Mouse (Mus musculus) embryonic fibroblast, embryonic 13.5 days (primary cell): ENCODE results near the gene Cdiptos. TPM values are rescaled to one million over a fixed set of nuclear protein-coding genes. Genes with fewer than 3 reads are reported as not detected.

Source experiments
- H3K27ac ChIP-seq: 2 replicates; pipeline ENCODE4 v1.5.1; 2012; ENCODE audit warnings: low read length, control low read depth, inconsistent platforms; ENCODE audit not compliant: insufficient read depth
- H3K4me1 ChIP-seq: 2 replicates; pipeline ENCODE4 v1.6.1; 2011; ENCODE audit warnings: low read length; ENCODE audit not compliant: control insufficient read depth, insufficient read depth
- H3K4me3 ChIP-seq: 2 replicates; pipeline ENCODE4 v1.5.1; 2011; ENCODE audit warnings: mild to moderate bottlenecking, control low read depth, low read length; ENCODE audit not compliant: insufficient read depth
- CTCF ChIP-seq: IDR thresholded peaks from 2 replicates; pipeline ENCODE4 v1.5.1; 2011; ENCODE audit warnings: mild to moderate bottlenecking, control low read depth, low read length, moderate library complexity, borderline replicate concordance; ENCODE audit not compliant: insufficient read depth
- POLR2A ChIP-seq: IDR thresholded peaks from 2 replicates; pipeline ENCODE4 v1.6.1; 2011; ENCODE audit warnings: low read depth, mild to moderate bottlenecking, control low read depth, low read length, moderate library complexity
- polyA plus RNA-seq: library from polyadenylated mRNA; stranded (reverse); fragments of >200 nt; gene quantifications from 2 replicates; pipeline ENCODE4 v1.2.4, GENCODE M21; 2011; ENCODE audit warnings: low read depth; ENCODE audit not compliant: missing spikeins, insufficient read length

The Cdiptos gene
- polyA plus RNA-seq, 1 experiment: 1.7 TPM

- TF ChIP-seq CTCF (no peak), POLR2A (no peak)
- no peaks in the 10 kb centered on the region for H3K4me1 ChIP-seq
- no peak overlapping the region for H3K4me3 ChIP-seq
- H3K27ac ChIP-seq: no peak overlapping the region
These were observed 23.3 kb downstream of the Cdiptos start for GRCm38 (mm10) chr7:126952646-126953045.

- TF ChIP-seq POLR2A: no peak
- TF ChIP-seq CTCF: no peak
- Histone ChIP-seq H3K27ac (no peak overlapping the region), H3K4me3 (no peak overlapping the region), H3K4me1 (no peaks in the 10 kb centered on the region)
These were observed 24.2 kb downstream of the Cdiptos start for GRCm38 (mm10) chr7:126951741-126952140.

GRCm38 (mm10) chr7:126950647-126951615 is 25.0 kb downstream of the Cdiptos start:
- Histone ChIP-seq H3K27ac (no peak overlapping the region), H3K4me1 (no peaks in the 10 kb centered on the region), H3K4me3 (no peak overlapping the region)
- TF ChIP-seq POLR2A: no peak
- no peak for TF ChIP-seq CTCF

- TF ChIP-seq POLR2A (no peak), CTCF (no peak)
- H3K4me1 ChIP-seq: no peaks in the 10 kb centered on the region
- peak within 1 kb of the TSS; percentile 22; the same call in 1 of the 2 replicates for H3K4me3 ChIP-seq
- no peak within 1 kb of the TSS for H3K27ac ChIP-seq
These were observed 25.9 kb downstream of the Cdiptos start, which contains the start of gene Sez6l2 for GRCm38 (mm10) chr7:126949793-126950646. Gene Sez6l2, plus strand, starts transcription at chr7:126950563.

- Histone ChIP-seq H3K27ac (no peak within 1 kb of the TSS), H3K4me3 (peak within 1 kb of the TSS; percentile 22; the same call in 1 of the 2 replicates), H3K4me1 (no peaks in the 10 kb centered on the region)
- no peak for TF ChIP-seq CTCF
- no peak for TF ChIP-seq POLR2A
These were observed 26.5 kb downstream of the Cdiptos start, which contains the start of gene Asphd1 for GRCm38 (mm10) chr7:126949403-126949792. Gene Asphd1, minus strand, starts transcription at chr7:126949582.

- Histone ChIP-seq H3K4me1 (no peaks in the 10 kb centered on the region), H3K27ac (no peak overlapping the region), H3K4me3 (no peak overlapping the region)
- TF ChIP-seq POLR2A (no peak), CTCF (no peak)
These were observed 27.3 kb downstream of the Cdiptos start for GRCm38 (mm10) chr7:126948626-126949025.

GRCm38 (mm10) chr7:126946530-126946929 is 29.4 kb downstream of the Cdiptos start:
- no peak overlapping the region for H3K4me3 ChIP-seq
- H3K27ac ChIP-seq: no peak overlapping the region
- H3K4me1 ChIP-seq: no peaks in the 10 kb centered on the region
- peak; percentile 79; the same call in 1 of the 2 replicates for TF ChIP-seq CTCF
- TF ChIP-seq POLR2A: no peak

- no peaks in the 10 kb centered on the region for H3K4me1 ChIP-seq
- no peak overlapping the region for H3K4me3 ChIP-seq
- no peak for TF ChIP-seq CTCF
- TF ChIP-seq POLR2A: no peak
- no peak overlapping the region for H3K27ac ChIP-seq
These were observed 34.1 kb downstream of the Cdiptos start for GRCm38 (mm10) chr7:126941801-126942200.

DNA sequence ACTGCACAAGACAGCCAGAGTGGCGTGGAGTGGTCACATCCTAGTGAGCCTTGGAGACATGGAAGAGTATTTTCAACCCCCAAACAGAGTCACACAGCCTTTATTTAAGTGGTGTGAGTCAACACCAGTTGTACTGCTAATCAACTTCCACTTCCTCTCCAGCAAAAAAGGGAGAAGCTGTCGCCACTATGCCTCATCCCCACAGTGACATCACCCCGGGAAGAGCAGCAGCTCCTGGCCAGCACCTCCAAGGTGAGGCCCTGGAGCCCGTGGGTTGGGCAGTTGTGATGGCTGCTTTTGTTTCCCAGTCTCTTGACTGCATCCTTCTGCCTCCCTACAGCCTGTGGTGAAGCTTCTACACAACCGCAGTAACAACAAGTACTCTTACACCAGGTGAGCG is 34.7 kb downstream of the Cdiptos start:
- TF ChIP-seq POLR2A: no peak
- no peak for TF ChIP-seq CTCF
- Histone ChIP-seq H3K4me1 (no peaks in the 10 kb centered on the region), H3K27ac (no peak overlapping the region), H3K4me3 (no peak overlapping the region)
